Mouse (Mus musculus): Measurements from ENCODE around the gene Bag6. TPM values are rescaled to one million over a fixed set of nuclear protein-coding genes. Genes with fewer than 3 reads are reported as not detected.

Gene Bag6
- total RNA-seq, 2 experiments from 2014 or later = 323 to 339 TPM

GRCm38 (mm10) chr17:35166352-35167035, 31.5 kb downstream of the Bag6 start:
- peak in 1 of 2 experiments; percentile 74 for DNase-seq (ENCODE audit: low spot score in 2 of 2)

- no peak for DNase-seq (ENCODE audit: low spot score in 2 of 2)
Observed at GRCm38 (mm10) chr17:35167794-35168193, 32.8 kb downstream of the Bag6 start.

GRCm38 (mm10) chr17:35168541-35169207, 33.7 kb downstream of the Bag6 start:
- DNase-seq (ENCODE audit: low spot score in 2 of 2) = no peak

GRCm38 (mm10) chr17:35172445-35173234, 37.7 kb downstream of the Bag6 start:
- no peak for DNase-seq (ENCODE audit: low spot score in 2 of 2)

- no peak for DNase-seq (ENCODE audit: low spot score in 2 of 2)
Observed at GRCm38 (mm10) chr17:35173329-35173728, 38.4 kb downstream of the Bag6 start.

GRCm38 (mm10) chr17:35174201-35174977, 39.4 kb downstream of the Bag6 start:
- no peak for DNase-seq (ENCODE audit: low spot score in 2 of 2)

- no peak for DNase-seq (ENCODE audit: low spot score in 2 of 2)
Observed at GRCm38 (mm10) chr17:35175382-35175781, 40.4 kb downstream of the Bag6 start.

GRCm38 (mm10) chr17:35175968-35176367, 41.0 kb downstream of the Bag6 start, which contains the start of gene Aif1:
Gene Aif1 (minus strand): TSS chr17:35176068.
- DNase-seq (ENCODE audit: low spot score in 2 of 2) = no peak

- peak in 1 of 2 experiments; percentile 70 for DNase-seq (ENCODE audit: low spot score in 2 of 2)
Observed at GRCm38 (mm10) chr17:35178528-35178927, 43.5 kb downstream of the Bag6 start.

- no peak for DNase-seq (ENCODE audit: low spot score in 2 of 2)
Observed at GRCm38 (mm10) chr17:35180093-35180492, 45.1 kb downstream of the Bag6 start.

- peak in 1 of 2 experiments; percentile 54 for DNase-seq (ENCODE audit: low spot score in 2 of 2)
Observed at GRCm38 (mm10) chr17:35185639-35186611, 50.9 kb downstream of the Bag6 start.

GRCm38 (mm10) chr17:35186681-35187080, 51.7 kb downstream of the Bag6 start:
- DNase-seq (ENCODE audit: low spot score in 2 of 2) = no peak

GRCm38 (mm10) chr17:35187345-35187744, 52.4 kb downstream of the Bag6 start:
- DNase-seq (ENCODE audit: low spot score in 2 of 2) = no peak

GRCm38 (mm10) chr17:35187959-35188610, 53.1 kb downstream of the Bag6 start, which contains the start of gene Lst1:
Gene Lst1 (minus strand): TSS chr17:35188439.
- no peak for DNase-seq (ENCODE audit: low spot score in 2 of 2)

- no peak for DNase-seq (ENCODE audit: low spot score in 2 of 2)
Observed at GRCm38 (mm10) chr17:35189186-35189585, 54.2 kb downstream of the Bag6 start.

GRCm38 (mm10) chr17:35190096-35190495, 55.1 kb downstream of the Bag6 start:
- DNase-seq (ENCODE audit: low spot score in 2 of 2) = no peak

GRCm38 (mm10) chr17:35191723-35192122, 56.7 kb downstream of the Bag6 start:
- no peak for DNase-seq (ENCODE audit: low spot score in 2 of 2)

GRCm38 (mm10) chr17:35192924-35193323, 57.9 kb downstream of the Bag6 start:
- DNase-seq (ENCODE audit: low spot score in 2 of 2) = no peak
